Mouse (Mus musculus): ENCODE measurements at regions not wholly inside any gene's neighbourhood (a gene's known extent, or its start where the extent isn't known, plus 50 kb on each side); places are given as distances from the start of the nearest gene placed in this dataset.

DNA sequence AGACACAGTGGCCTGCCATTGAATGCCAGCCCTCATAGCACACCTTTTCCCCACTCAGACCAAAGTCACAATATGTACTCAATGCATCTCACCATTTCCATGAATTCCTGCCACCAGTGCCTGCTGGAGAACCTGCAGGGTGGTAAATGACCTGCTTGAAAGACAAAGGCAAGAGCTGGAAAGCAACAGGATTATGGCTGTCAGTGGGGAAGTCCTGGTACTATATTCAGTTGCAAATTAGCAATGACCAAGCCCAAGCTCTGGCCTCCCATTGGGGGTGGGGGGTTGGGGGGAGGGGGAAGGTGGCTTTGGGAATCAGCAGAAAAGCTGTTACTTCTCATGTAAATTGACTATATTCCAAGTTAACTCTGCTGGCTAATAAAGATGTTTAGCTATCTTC, 990.4 kb downstream of the Fscb start:
- no peaks in the 10 kb centered on the region for H3K79me2 ChIP-seq (replicated peaks; ENCODE audit: control insufficient read depth, insufficient read depth, low read length)
- H3K27ac ChIP-seq: no peak overlapping the region
- H3K4me1 ChIP-seq (ENCODE audit: control insufficient read depth, insufficient read depth, low read length): no peaks in the 10 kb centered on the region
- intact Hi-C loops (cut with DNase I): no loop called here
- H3K9ac ChIP-seq (ENCODE audit: low read depth, low read length): no peak overlapping the region
- no peak for DNase-seq
- H3K36me3 ChIP-seq (ENCODE audit: control insufficient read depth, insufficient read depth, low read length): no peaks in the 10 kb centered on the region
- TF ChIP-seq EP300 (IDR thresholded peaks at IDR 0.05; ENCODE audit: insufficient read depth, low read depth, low read length) (no peak), CTCF (IDR thresholded peaks at IDR 0.05) (no peak), POLR2A (IDR thresholded peaks at IDR 0.05; ENCODE audit: insufficient read depth, low read depth, low read length) (no peak)
- H3K27me3 ChIP-seq (ENCODE audit: control insufficient read depth, insufficient read depth, low read length): no peaks in the 10 kb centered on the region
- H3K4me3 ChIP-seq: no peak overlapping the region

GRCm38 (mm10) chr12:63468936-63469335, 1005.6 kb downstream of the Fscb start:
- H3K9ac ChIP-seq (ENCODE audit: low read depth, low read length): no peak overlapping the region
- intact Hi-C loops (cut with DNase I): no loop called here
- H3K79me2 ChIP-seq (replicated peaks; ENCODE audit: control insufficient read depth, insufficient read depth, low read length): no peaks in the 10 kb centered on the region
- DNase-seq: no peak
- H3K27ac ChIP-seq: no peak overlapping the region
- H3K4me1 ChIP-seq (ENCODE audit: control insufficient read depth, insufficient read depth, low read length): no peaks in the 10 kb centered on the region
- no peak overlapping the region for H3K4me3 ChIP-seq
- no peaks in the 10 kb centered on the region for H3K36me3 ChIP-seq (ENCODE audit: control insufficient read depth, insufficient read depth, low read length)
- TF ChIP-seq EP300 (IDR thresholded peaks at IDR 0.05; ENCODE audit: insufficient read depth, low read depth, low read length) (no peak), POLR2A (IDR thresholded peaks at IDR 0.05; ENCODE audit: insufficient read depth, low read depth, low read length) (no peak), CTCF (IDR thresholded peaks at IDR 0.05) (no peak)
- no peaks in the 10 kb centered on the region for H3K27me3 ChIP-seq (ENCODE audit: control insufficient read depth, insufficient read depth, low read length)

Measured in heart, adult 2 months (tissue).